Mouse (Mus musculus) CH12.LX (cell line): Measurements from ENCODE around the gene Adam12. TPM values are rescaled to one million over a fixed set of nuclear protein-coding genes. Genes with fewer than 3 reads are reported as not detected.

Experiments
- DNase-seq: peaks from one replicate; pipeline ENCODE4 v3.0.0-alpha.2; 2013; ENCODE audit errors: extremely low read depth
- H3K27ac ChIP-seq: 2 replicates; pipeline ENCODE4 v1.5.1; 2012; ENCODE audit warnings: low read depth, mild to moderate bottlenecking, control low read depth, moderate library complexity; ENCODE audit not compliant: insufficient read depth
- H3K27me3 ChIP-seq: replicated peaks from 2 replicates; pipeline ENCODE3; 2012; ENCODE audit warnings: inconsistent platforms
- H3K36me3 ChIP-seq, 2 experiments: replicated peaks in 1 of 2; 2 replicates each; pipeline versions ENCODE3 to v1.6.1; 2012; ENCODE audit warnings: inconsistent platforms in 1 of 2, low read length in 1 of 2, mild to moderate bottlenecking in 1 of 2, mixed read lengths in 1 of 2, moderate library complexity in 1 of 2; ENCODE audit not compliant: control insufficient read depth in 1 of 2, insufficient read depth in 1 of 2
- H3K4me1 ChIP-seq, 2 experiments: 2 replicates each; pipeline ENCODE4 v1.6.1; 2012; ENCODE audit warnings: inconsistent platforms in 1 of 2, moderate library complexity in 1 of 2; ENCODE audit not compliant: insufficient read depth in 2 of 2, control insufficient read depth in 1 of 2
- H3K4me2 ChIP-seq: 2 replicates; pipeline ENCODE4 v1.6.1; 2012; ENCODE audit warnings: low read depth, mild to moderate bottlenecking, control low read depth; ENCODE audit not compliant: poor library complexity, insufficient read depth, severe bottlenecking
- H3K4me3 ChIP-seq, 3 experiments: fragments of 150-350 bp in 1 of 3; sonication (generic) in 1 of 3; replicated peaks in 1 of 3; 2 replicates each; pipeline versions ENCODE3 to v1.5.1; 2011 to 2012; ENCODE audit warnings: low read depth in 2 of 3, low read length in 2 of 3, mild to moderate bottlenecking in 2 of 3, moderate library complexity in 2 of 3, control low read depth in 1 of 3, improper control_type of control experiment in 1 of 3, inconsistent platforms in 1 of 3, mixed read lengths in 1 of 3; ENCODE audit not compliant: poor library complexity in 1 of 3
- H3K79me2 ChIP-seq: replicated peaks from 2 replicates; pipeline ENCODE4 v1.6.1; 2012; ENCODE audit warnings: mild to moderate bottlenecking, moderate library complexity; ENCODE audit not compliant: control insufficient read depth, poor library complexity, insufficient read depth, severe bottlenecking; ENCODE audit errors: extremely low read depth
- H3K9ac ChIP-seq: 2 replicates; pipeline ENCODE4 v1.6.1; 2012; ENCODE audit warnings: low read depth, mild to moderate bottlenecking, control low read depth, moderate library complexity; ENCODE audit not compliant: insufficient read depth
- H3K9me3 ChIP-seq: replicated peaks from 2 replicates; pipeline ENCODE3; 2012; ENCODE audit warnings: low read length, inconsistent platforms, mixed read lengths
- BHLHE40 ChIP-seq: IDR thresholded peaks from 2 replicates; pipeline ENCODE4 v1.6.1; 2011; ENCODE audit warnings: mild to moderate bottlenecking, low read depth, low read length, improper control_type of control experiment
- CHD1 ChIP-seq: IDR thresholded peaks from 2 replicates; pipeline ENCODE4 v1.6.1; 2012; ENCODE audit warnings: low read depth, low read length, improper control_type of control experiment, inconsistent platforms
- E2F4 ChIP-seq: IDR thresholded peaks from 2 replicates; pipeline ENCODE4 v1.6.1; 2011; ENCODE audit warnings: low read depth, low read length, improper control_type of control experiment; ENCODE audit not compliant: insufficient replicate concordance
- EP300 ChIP-seq: IDR thresholded peaks from 2 replicates; pipeline ENCODE4 v1.6.1; 2011; ENCODE audit warnings: low read length, improper control_type of control experiment
- ETS1 ChIP-seq: conservative IDR thresholded peaks from 2 replicates; pipeline ENCODE4 v1.6.1; 2012; ENCODE audit warnings: low read depth, mild to moderate bottlenecking, inconsistent platforms, low read length, improper control_type of control experiment, moderate library complexity
- IRF4 ChIP-seq: IDR thresholded peaks from 2 replicates; pipeline ENCODE4 v1.6.1; 2014; ENCODE audit warnings: low read depth, mild to moderate bottlenecking, inconsistent platforms, low read length, improper control_type of control experiment
- JUN ChIP-seq: IDR thresholded peaks from 2 replicates; pipeline ENCODE4 v1.6.1; 2011; ENCODE audit warnings: low read depth, mild to moderate bottlenecking, low read length, improper control_type of control experiment, moderate library complexity; ENCODE audit not compliant: insufficient read depth
- KAT2A ChIP-seq: IDR thresholded peaks from 2 replicates; pipeline ENCODE4 v1.6.1; 2012; ENCODE audit warnings: low read length, improper control_type of control experiment, inconsistent platforms; ENCODE audit not compliant: insufficient replicate concordance
- NELFE ChIP-seq: IDR thresholded peaks from 2 replicates; pipeline ENCODE4 v1.6.1; 2011; ENCODE audit warnings: low read depth, low read length, improper control_type of control experiment
- NRF1 ChIP-seq: IDR thresholded peaks from 2 replicates; pipeline ENCODE4 v1.6.1; 2014; ENCODE audit warnings: low read depth, mild to moderate bottlenecking, inconsistent platforms, low read length, improper control_type of control experiment, moderate library complexity
- POLR2A ChIP-seq: IDR thresholded peaks from 2 replicates; pipeline ENCODE4 v1.6.1; 2011; ENCODE audit warnings: low read depth, mild to moderate bottlenecking, improper control_type of control experiment, low read length
- SIN3A ChIP-seq: IDR thresholded peaks from 2 replicates; pipeline ENCODE4 v1.6.1; 2012; ENCODE audit warnings: low read length, improper control_type of control experiment, inconsistent platforms
- SMC3 ChIP-seq: IDR thresholded peaks from 2 replicates; pipeline ENCODE4 v1.6.1; 2011; ENCODE audit warnings: low read depth, low read length, improper control_type of control experiment
- TBP ChIP-seq: conservative IDR thresholded peaks from 2 replicates; pipeline ENCODE4 v1.6.1; 2011; ENCODE audit warnings: low read depth, low read length, improper control_type of control experiment
- TCF12 ChIP-seq: IDR thresholded peaks from 2 replicates; pipeline ENCODE4 v1.6.1; 2014; ENCODE audit warnings: low read depth, mild to moderate bottlenecking, inconsistent platforms, low read length, improper control_type of control experiment
- USF1 ChIP-seq: IDR thresholded peaks from 2 replicates; pipeline ENCODE4 v1.6.1; 2014; ENCODE audit warnings: low read depth, mild to moderate bottlenecking, inconsistent platforms, low read length, improper control_type of control experiment
- USF2 ChIP-seq: conservative IDR thresholded peaks from 2 replicates; pipeline ENCODE4 v1.6.1; 2011; ENCODE audit warnings: low read depth, low read length, improper control_type of control experiment
- ZC3H11A ChIP-seq: IDR thresholded peaks from 2 replicates; pipeline ENCODE4 v1.6.1; 2012; ENCODE audit warnings: low read depth, mild to moderate bottlenecking, inconsistent platforms, low read length, improper control_type of control experiment
- ZKSCAN1 ChIP-seq: IDR thresholded peaks from 2 replicates; pipeline ENCODE4 v1.6.1; 2012; ENCODE audit warnings: low read depth, inconsistent platforms, low read length, improper control_type of control experiment, borderline replicate concordance
- ZNF384 ChIP-seq: IDR thresholded peaks from 2 replicates; pipeline ENCODE4 v1.6.1; 2012; ENCODE audit warnings: low read depth, low read length, improper control_type of control experiment, inconsistent platforms
- dilution Hi-C: fragments of 300-500 bp; cut with MboI; formaldehyde crosslinking; loops from 2 replicates; pipeline ENCODE4 v1.14.3; 2020; ENCODE audit warnings: low sequenced_read_pairs; ENCODE audit not compliant: extremely low pct_unique_long_range_greater_than_20kb, extremely low pct_ligation_motif_present
- in situ Hi-C: fragments of 300-500 bp; cut with MboI; formaldehyde crosslinking; loops from 3 replicates; pipeline ENCODE4 v1.14.3; 2019; ENCODE audit warnings: low sequenced_read_pairs, low pct_ligation_motif_present, low pct_unique_long_range_greater_than_20kb, mixed read lengths
- polyA plus RNA-seq: library from polyadenylated mRNA; unstranded; fragments of >175 nt; gene quantifications from 2 replicates; pipeline ENCODE4 v1.2.1, GENCODE M21; 2012; ENCODE audit warnings: low read depth; ENCODE audit not compliant: insufficient read length
- total RNA-seq, 2 experiments: library from RNA; depleted of rRNA; stranded (reverse); fragments of 300-350 nt in 1 of 2; fragments of >200 nt in 1 of 2; gene quantifications; 2 replicates each; pipeline ENCODE4 v1.2.3; 2012 to 2014

Adam12 gene
- total and polyA plus RNA-seq, 3 experiments: not detected

DNA sequence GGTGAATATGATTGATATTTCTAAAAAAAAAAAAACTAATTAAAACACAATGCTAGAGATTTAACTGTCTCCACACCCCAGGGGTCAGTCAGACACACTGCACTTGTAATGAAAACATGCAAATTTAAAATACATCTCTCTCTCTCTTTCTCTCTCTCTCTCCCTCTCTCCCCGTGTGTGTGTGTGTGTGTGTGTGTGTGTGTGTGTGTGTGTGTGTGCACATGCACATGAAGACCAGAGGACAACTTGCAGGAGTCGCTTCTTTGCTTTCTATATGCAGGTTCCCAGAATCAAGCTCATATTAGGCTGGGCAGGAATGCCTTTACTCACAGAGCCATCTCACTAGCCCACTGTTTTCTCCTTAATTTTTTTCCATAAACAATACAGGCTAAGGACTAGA is 146.6 kb downstream of the Adam12 start:
- no peak overlapping the region for H3K9ac ChIP-seq
- dilution Hi-C loops: no loop called here
- H3K36me3 ChIP-seq: no peaks in the 10 kb centered on the region
- H3K79me2 ChIP-seq: no peaks in the 10 kb centered on the region
- no peak overlapping the region for H3K27ac ChIP-seq
- TF ChIP-seq KAT2A: no peak
- no peak for TF ChIP-seq JUN
- TF ChIP-seq CHD1: no peak
- TF ChIP-seq IRF4: no peak
- no peak for TF ChIP-seq SMC3
- no peak for TF ChIP-seq NELFE
- TF ChIP-seq ZKSCAN1: no peak
- TF ChIP-seq, all 38 proteins: peak for 0
- peaks cover 63% of the 10 kb centered on the region for H3K9me3 ChIP-seq
- no peak overlapping the region for H3K4me3 ChIP-seq
- H3K4me1 ChIP-seq: no peaks in the 10 kb centered on the region
- no peak overlapping the region for H3K4me2 ChIP-seq
- peaks cover 1% of the 10 kb centered on the region for H3K27me3 ChIP-seq
- no peak for DNase-seq
- in situ Hi-C loops: no loop called here

- Histone ChIP-seq H3K4me1 (no peaks in the 10 kb centered on the region), H3K9me3 (peaks cover 63% of the 10 kb centered on the region), H3K36me3 (no peaks in the 10 kb centered on the region), H3K9ac (no peak overlapping the region), H3K27ac (no peak overlapping the region), H3K27me3 (peaks cover 1% of the 10 kb centered on the region), H3K79me2 (no peaks in the 10 kb centered on the region), H3K4me2 (no peak overlapping the region), H3K4me3 (no peak overlapping the region)
- dilution Hi-C loops (no loop called here), in situ Hi-C loops (no loop called here)
- no peak for DNase-seq
- TF ChIP-seq SMC3 (no peak), ETS1 (no peak), ZC3H11A (no peak), NRF1 (no peak), USF1 (no peak), TBP (no peak), POLR2A (no peak), JUN (no peak), EP300 (no peak), ZNF384 (no peak), BHLHE40 (no peak), SIN3A (no peak), IRF4 (no peak), TCF12 (no peak), E2F4 (no peak), NELFE (no peak), USF2 (no peak)
Measured at GRCm38 (mm10) chr7:134084926-134085325, 147.0 kb downstream of the Adam12 start.
